Mouse (Mus musculus): Measurements from ENCODE around the gene Ryr1.

DNA sequence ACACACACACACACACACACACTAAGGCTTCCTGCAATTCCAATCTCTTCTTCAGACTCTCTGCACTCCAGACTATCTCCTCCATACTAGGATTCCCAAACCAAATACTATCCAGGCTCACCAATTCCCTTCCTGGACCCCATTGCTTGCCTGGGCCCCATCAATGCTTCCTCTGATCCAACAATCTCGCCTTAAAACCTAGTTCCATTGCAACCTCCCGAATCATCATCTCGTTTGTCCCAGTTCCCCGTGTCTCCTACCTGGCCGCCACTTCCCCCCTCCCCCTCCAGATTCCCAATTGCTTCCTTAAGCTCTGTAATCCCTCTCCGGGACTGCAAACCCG, 163.4 kb downstream of the Ryr1 start:
- TF ChIP-seq POLR2A (IDR thresholded peaks at IDR 0.05; ENCODE audit: low read depth, low read length) (no peak), CTCF (IDR thresholded peaks at IDR 0.05; ENCODE audit: extremely low read depth, insufficient read length, insufficient replicate concordance, low read depth, low read length) (no peak)
